Mouse (Mus musculus) retina, adult 2 months (tissue): ENCODE measurements at regions not wholly inside any gene's neighbourhood (a gene's known extent, or its start where the extent isn't known, plus 50 kb on each side); places are given as distances from the start of the nearest gene placed in this dataset.

Experiments
- DNase-seq: peaks from one replicate; pipeline ENCODE4 v3.0.0-alpha.2; 2012; ENCODE audit warnings: low read depth, low spot score

- DNase-seq, result no peak
Measured at GRCm38 (mm10) chr4:105911678-105912077, 122.0 kb downstream of the Gm12728 start.

GRCm38 (mm10) chr4:105912296-105912695 is 122.6 kb downstream of the Gm12728 start:
- DNase-seq, result no peak

DNA sequence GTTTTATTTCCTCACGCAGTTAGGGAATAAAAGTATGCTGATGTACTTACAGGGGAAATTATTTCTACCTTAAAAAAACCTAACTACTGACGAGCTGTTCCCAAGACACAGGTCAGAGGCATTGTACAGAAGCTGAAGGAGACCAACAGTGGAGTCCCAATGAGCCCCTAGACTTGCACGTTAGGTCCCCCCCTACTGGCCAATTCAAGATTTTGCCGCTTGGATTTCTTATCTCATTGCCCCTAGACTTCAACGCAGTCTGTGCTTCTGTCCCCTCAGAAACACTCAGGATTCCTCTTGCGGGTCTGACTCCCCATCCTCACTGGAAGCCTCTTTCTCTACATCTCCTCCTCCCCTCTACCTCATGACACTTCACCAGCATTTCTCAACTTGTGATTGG is 125.3 kb downstream of the Gm12728 start:
- DNase-seq, result no peak

GRCm38 (mm10) chr4:105916229-105916628 is 126.6 kb downstream of the Gm12728 start:
- DNase-seq, result no peak

DNA sequence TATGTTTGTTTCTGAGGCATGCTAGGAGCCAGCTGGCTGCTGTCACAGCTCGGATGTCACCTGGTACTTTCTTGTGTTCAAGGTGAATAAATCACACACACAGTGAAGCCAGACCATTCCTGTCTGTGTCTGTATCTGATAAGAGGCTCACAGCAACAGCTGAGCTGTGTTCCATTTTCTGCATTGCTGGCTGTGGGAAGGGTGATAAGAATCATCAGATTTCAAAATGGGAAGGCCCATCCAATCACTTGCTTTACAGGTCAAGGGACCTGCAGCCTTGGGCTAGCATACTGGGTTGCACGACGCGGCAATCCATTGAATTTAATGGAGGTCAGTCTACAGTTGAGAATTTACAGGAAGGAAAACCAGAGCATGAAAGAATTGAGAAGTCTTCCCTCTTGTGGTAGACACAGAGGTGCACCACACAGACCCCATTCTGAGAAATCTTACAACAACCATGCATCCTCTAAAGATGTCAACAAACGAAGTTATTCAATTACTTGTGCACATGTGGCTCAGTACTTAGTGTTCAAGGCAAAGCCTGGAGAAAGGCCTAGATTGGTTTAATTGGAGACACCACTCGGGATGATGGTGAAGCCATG is 135.2 kb downstream of the Gm12728 start:
- DNase-seq, result no peak

DNA sequence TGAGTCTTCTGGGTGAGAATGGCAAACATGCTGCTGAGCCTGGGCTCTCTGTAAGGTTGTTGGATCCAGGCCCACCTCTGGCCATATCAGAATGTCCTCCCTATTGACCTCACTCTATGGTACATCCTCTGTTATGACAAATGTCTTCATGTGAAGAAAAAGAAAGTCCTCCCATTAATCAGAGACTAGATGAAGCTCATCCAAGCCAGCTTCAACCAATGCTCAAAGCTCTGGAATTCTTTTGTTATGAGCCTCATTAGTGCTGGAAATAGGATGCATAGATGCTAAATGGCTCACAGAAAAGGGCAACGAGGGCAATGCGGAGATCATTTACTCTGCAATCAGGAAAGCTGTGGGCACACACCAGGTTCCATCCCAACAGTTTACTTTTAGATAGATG is 135.8 kb downstream of the Gm12728 start:
- DNase-seq, result no peak

- DNase-seq, result no peak
Measured at GRCm38 (mm10) chr4:105929658-105930057, 140.0 kb downstream of the Gm12728 start.

- no peak for DNase-seq
Measured at GRCm38 (mm10) chr4:105934971-105935370, 145.3 kb downstream of the Gm12728 start.

GRCm38 (mm10) chr4:105936755-105937514 is 147.3 kb downstream of the Gm12728 start:
- no peak for DNase-seq

GRCm38 (mm10) chr4:105937587-105937986 is 147.9 kb downstream of the Gm12728 start:
- no peak for DNase-seq

GRCm38 (mm10) chr4:105938886-105939285 is 149.2 kb downstream of the Gm12728 start:
- no peak for DNase-seq

- DNase-seq, result no peak
Measured at GRCm38 (mm10) chr4:105939636-105940199, 150.0 kb downstream of the Gm12728 start.

DNA sequence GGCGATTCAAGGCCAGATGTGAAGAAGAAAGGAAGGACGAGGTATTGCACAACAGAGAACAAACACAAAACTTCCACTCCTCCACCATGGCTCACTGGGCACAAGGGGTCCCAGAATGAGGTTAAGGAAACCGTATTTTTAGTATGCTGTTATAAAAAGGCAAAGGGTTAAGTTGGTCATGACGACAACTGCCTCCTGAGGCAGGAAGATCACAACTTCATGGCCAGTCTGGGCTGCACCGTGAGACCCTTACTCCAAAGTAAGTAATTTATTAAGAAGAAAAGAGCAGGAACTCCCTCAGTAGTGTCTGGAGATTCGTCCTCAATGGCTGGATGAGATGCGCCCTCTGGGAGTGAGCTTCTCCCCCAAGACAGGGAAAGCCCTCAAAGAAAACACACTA is 151.2 kb downstream of the Gm12728 start:
- DNase-seq, result no peak

GRCm38 (mm10) chr4:105941785-105942184 is 152.1 kb downstream of the Gm12728 start:
- peak; percentile 16 for DNase-seq

DNA sequence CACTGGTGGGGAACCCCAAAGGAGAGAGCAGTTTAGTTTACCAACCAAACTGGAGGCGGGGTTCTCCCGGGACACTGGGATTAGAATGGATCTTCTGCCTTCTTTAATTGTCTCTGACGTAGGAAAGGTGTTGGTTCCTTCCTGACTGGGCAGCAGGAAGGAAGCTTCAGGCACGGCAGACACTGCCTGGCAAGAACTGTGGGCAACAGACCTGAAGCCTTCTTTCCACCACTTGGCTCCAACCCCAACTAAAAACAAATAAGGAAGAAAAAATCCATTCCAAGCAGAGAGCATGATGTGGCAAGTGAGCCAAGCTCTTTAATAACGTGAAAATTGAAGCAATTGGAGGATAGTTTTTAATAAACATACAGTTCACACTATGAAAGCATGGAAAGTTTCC is 155.3 kb downstream of the Gm12728 start:
- DNase-seq, result no peak

DNA sequence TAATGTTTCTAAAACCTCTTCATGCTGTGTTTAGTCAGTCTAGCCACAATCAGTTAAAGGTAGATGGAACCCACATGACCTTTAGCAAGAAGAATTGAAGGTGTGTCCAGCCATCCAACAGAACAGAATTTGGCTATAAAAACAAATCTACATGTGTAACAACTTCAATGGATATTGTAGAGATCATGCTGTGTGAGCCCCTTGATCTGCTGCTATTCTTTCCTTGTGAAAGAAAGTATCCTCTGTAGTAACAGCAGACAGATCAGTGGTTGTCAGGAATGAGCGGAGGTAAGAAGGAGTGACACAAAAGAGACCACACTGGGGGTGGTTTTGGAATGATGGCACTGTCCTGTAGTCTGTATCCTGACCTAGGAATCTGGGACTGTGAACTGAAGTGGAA is 156.3 kb downstream of the Gm12728 start:
- DNase-seq, result no peak

DNA sequence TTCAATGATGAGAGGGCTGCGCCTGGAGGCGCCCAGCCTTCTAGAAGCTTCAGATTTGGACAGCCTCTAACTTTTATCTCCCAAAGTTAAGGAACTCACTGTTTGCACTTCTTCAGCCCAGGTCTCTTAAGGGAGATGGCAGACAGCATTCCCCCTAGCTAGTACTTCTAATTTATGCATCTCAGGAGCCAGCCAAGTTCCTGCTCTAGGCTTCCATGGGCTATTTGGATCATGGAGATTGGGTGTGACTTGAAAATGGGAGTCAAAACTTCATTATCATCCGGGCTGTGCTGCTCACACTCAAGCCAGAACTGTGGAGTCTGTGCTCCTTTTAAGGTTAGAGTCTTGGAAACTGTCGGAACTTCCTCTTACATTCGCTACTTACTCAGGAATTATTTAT is 158.7 kb downstream of the Gm12728 start:
- DNase-seq, result no peak

DNA sequence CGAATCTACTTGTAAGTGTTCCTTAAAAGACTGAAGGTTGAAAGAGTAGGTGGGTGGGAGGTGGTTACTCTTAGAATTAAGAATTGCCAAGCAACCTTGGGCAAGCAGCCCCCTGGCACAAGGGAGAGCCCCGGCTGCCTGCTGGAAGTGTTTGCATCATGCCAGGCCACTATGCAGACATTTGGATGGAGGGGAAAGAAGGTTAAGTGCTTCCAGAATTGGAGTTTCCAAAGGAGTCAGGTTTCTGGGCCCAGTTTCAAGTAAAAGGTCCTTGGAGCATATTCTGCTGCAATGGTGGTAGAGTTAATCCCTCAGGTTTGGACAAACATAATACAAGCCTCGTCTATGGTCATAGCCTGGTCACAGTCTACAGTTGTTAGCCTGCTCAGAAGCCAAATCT is 162.7 kb downstream of the Gm12728 start:
- DNase-seq, result no peak

DNA sequence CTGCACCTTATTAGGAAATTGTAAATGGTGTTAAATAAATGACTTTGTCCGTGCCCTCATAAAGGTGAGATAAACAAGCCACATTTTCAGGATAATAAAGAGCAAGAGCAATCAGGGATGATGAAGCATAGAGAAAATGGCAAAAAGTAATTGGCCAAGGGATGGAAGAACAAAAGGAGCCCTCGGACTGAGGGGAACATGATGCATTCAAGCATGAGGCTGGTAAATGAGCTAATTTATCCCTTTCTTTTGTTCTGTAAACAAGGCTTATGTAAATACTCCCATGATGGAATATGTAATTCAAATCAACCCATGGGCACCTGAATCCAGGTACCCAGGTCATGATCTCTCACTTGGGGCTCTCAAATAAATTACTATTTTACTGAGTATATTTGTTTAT is 166.8 kb downstream of the Gm12728 start:
- no peak for DNase-seq

DNA sequence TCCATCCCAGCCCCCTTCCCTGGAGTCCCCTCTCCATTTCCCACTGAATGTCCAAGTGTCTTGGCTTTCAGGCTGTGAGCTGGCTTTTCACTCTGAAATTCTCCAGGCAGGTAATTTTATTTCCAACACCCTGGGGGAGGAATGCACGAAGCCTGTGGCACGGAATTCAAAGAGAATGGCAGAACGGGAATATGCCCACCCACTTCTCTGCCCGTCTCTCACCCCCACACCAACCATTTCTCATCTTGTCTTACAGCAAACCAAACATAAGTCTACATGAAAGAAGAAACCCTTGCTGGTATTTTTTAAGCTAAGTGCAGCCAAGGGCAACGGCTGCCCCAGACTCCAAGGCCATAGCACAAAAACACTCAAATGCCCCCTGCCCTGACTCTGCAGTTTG is 168.7 kb downstream of the Gm12728 start:
- no peak for DNase-seq

DNA sequence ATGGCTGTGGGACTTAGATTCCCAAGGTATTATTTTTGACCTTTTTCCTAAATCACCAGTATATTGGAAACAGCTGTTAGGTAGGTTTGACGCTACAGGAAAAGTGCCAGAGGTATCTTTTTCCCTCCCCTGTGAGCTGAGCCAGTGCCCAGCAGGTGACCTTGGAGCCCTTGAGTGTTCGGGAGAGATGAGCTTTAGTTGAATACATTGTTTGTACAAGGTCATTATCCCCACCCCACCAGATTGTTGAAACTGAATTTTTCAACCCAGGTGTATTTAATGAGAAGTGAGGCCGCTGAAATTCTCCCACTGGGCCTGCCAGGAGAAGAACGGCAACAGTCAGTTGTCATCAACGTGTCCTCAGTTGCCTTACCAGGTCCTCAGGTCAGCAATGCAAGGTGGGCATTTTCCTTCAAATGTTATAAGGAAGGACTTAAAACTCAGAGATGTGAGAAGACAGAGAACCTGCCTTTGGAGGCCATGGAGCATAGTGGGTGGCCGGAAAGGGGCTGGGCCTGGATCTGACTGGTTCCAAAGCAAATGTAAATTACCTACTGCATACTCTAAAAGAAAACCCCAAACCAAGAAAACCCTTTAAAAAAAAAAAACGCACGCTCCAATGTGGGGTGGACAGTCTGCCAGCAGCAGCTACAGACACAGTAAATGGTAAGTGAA is 172.2 kb downstream of the Gm12728 start:
- DNase-seq, result no peak

GRCm38 (mm10) chr4:105962542-105962941 is 172.9 kb downstream of the Gm12728 start:
- DNase-seq, result no peak

DNA sequence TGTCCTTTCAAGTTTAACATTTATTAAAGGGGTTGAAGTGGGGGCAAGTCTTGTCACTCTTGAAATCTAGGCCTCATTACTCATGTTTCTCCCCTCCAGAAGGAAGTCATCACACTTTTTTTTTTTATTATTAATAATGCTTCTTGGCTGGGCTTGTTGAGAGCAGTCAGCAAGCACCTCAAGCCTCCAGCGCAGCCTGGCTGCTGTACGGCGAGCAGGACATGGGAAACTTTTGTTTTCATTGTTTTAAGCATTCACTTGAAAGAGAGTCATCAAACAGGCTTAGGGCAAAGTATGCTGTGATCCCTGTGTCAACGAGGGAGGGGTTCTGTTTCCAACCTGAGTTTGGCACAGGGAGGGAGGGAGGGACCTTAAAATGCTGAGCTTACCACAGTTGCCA is 178.7 kb downstream of the Gm12728 start:
- no peak for DNase-seq
